Mouse (Mus musculus): ENCODE measurements at regions not wholly inside any gene's neighbourhood (a gene's known extent, or its start where the extent isn't known, plus 50 kb on each side); places are given as distances from the start of the nearest gene placed in this dataset.

- in situ Hi-C loops (cut with MboI; ENCODE audit: low sequenced_read_pairs): no loop called here
These were observed 809.5 kb downstream of the Car8 start for GRCm38 (mm10) chr4:7429308-7429707.

GRCm38 (mm10) chr4:7424081-7424480, 814.8 kb downstream of the Car8 start:
- in situ Hi-C loops (cut with MboI; ENCODE audit: low sequenced_read_pairs): no loop called here

GRCm38 (mm10) chr4:7423204-7423603, 815.6 kb downstream of the Car8 start:
- in situ Hi-C loops (cut with MboI; ENCODE audit: low sequenced_read_pairs): no loop called here

DNA sequence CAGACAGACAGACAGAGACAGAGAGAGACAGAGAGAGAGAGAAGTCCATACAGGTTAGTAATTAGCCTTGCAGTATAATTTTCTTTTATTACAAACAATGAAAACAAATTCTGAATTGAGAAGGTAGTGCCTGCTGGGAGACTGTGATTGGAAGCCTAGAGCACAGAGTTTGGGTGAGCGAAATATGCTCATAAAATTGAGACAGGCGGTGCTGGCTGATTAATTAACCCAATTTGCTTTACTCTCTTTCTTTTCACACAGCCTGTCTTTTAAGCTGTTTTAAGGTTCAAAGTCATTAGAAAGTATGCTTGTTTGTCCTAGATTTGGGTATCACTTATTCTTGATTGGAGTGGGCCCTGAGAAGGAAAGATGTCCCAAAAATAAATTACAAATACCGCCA, 816.1 kb downstream of the Car8 start:
- in situ Hi-C loops (cut with MboI; ENCODE audit: low sequenced_read_pairs): no loop called here

DNA sequence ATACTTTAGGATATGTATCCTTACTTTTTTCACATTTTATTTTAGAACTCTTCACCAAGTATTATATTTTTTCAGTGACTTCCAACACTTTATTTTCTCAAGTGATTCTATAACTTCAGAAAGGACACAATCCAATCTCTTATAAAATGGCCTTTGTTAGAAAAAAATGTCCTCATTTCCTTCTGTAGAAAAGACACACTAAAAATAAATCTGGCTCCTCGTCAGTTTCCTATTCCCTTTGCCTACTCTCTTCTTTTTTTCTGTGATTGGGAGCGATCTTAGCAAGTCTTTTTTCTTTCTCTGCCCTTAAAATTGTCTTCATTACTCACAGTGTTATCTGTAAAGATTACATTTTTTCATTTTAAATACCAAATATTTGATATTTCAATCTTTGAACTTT, 824.5 kb downstream of the Car8 start:
- in situ Hi-C loops (cut with MboI; ENCODE audit: low sequenced_read_pairs): no loop called here

DNA sequence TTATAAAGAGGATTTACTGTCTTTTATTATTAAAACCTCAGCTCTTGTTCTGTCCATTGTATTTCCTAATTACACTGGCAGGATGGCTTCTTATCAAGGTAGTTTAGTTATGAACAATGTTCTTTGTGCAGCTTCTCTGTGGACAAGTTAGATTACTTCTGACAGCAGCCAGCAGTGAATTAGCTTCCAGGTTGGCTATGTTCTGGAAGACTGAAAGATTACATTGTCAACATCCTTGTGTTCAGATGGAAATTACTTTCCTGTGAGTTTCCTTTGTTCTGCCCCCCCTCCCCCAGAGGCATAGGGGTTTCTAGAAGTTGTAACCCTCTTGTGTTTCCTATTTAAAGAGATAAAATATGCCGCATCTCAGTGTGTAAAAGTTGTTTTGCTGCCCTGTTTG, 846.1 kb downstream of the Car8 start:
- in situ Hi-C loops (cut with MboI; ENCODE audit: low sequenced_read_pairs): no loop called here

DNA sequence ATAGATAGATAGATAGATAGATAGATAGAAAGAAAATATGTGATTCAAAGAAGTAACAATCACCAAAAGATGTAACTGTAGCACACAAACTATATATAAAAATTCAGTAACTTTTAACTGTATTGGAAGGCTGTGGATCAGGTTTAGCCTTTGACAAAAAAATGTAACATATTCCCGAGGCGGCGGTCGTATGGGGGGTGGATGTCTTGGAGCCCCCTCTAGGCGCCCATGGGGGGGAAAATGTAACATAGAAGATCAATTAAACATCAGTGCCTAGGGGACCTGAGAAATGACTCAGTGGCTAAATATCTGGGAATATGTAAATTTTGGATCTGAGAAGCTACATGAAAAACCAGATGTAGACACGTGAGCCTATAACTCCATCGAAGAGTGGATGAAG, 847.2 kb downstream of the Car8 start:
- in situ Hi-C loops (cut with MboI; ENCODE audit: low sequenced_read_pairs): no loop called here

- in situ Hi-C loops (cut with MboI; ENCODE audit: low sequenced_read_pairs): no loop called here
These were observed 853.8 kb downstream of the Car8 start for GRCm38 (mm10) chr4:7385069-7385468.

GRCm38 (mm10) chr4:7379996-7380395, 858.8 kb downstream of the Car8 start:
- in situ Hi-C loops (cut with MboI; ENCODE audit: low sequenced_read_pairs): no loop called here

- in situ Hi-C loops (cut with MboI; ENCODE audit: low sequenced_read_pairs): no loop called here
These were observed 874.4 kb downstream of the Car8 start for GRCm38 (mm10) chr4:7364238-7365040.

DNA sequence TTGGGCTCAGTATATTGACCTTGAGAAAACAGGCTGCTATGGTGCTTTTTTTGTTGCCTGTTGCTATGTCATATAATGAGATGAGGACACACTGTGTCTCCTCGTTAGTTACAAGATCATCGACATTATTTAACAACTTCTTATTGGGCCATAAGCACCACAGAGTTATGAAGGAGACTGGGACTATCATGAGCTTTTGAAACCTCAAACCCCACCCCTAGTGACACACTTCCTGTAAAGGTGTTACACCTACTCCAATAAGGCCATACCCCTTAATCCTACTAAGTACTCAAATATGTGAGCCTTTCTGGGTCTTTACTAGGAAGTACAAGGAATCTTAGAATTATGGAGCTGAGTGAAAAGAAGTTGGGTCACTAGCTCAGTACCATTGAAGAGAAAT, 875.3 kb downstream of the Car8 start:
- in situ Hi-C loops (cut with MboI; ENCODE audit: low sequenced_read_pairs): no loop called here

- in situ Hi-C loops (cut with MboI; ENCODE audit: low sequenced_read_pairs): no loop called here
These were observed 882.6 kb downstream of the Car8 start for GRCm38 (mm10) chr4:7356202-7356601.

- in situ Hi-C loops (cut with MboI; ENCODE audit: low sequenced_read_pairs): no loop called here
These were observed 891.5 kb downstream of the Car8 start for GRCm38 (mm10) chr4:7347317-7347716.

GRCm38 (mm10) chr4:7341159-7341558, 897.7 kb downstream of the Car8 start:
- in situ Hi-C loops (cut with MboI; ENCODE audit: low sequenced_read_pairs): no loop called here

DNA sequence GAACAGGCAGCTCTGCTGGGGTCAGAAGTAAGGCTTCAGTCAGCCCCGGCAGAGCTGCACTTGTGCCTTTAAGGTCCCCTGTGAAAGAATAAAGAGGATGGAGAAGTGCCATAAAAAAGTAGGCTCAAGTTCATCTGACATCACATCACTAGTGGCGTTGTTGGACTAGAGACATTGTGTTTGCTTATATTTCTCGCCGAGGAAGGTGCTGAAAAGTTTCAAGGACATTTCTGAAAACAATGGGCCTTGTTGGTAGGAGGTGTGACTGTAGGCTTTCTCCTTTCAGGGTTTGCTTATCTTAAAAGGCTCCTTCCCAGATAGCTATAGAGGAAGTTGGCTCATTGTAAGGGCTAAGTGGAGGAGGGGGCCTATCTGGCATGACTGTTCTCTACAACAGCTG, 924.6 kb downstream of the Car8 start:
- in situ Hi-C loops (cut with MboI; ENCODE audit: low sequenced_read_pairs): no loop called here

- in situ Hi-C loops (cut with MboI; ENCODE audit: low sequenced_read_pairs): no loop called here
These were observed 925.6 kb downstream of the Car8 start for GRCm38 (mm10) chr4:7313219-7313618.

DNA sequence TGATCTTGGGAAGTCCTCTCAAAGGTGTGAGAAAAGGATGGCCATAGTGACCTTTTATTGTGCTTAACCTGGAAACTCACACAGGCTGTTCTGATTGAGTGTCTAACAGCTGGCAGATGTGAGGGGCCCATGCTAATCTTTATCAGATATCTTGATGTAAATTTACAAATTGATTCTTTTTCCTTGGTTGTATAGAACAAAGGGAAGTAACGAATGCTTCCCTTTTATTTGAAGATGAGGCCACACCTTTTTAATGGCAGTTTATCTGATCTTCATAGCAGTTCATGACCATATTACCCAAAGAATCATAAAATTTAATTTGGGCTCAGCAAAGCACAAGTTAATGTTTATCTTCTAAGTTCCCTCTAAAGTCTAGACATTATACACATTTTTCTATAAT, 926.7 kb downstream of the Car8 start:
- in situ Hi-C loops (cut with MboI; ENCODE audit: low sequenced_read_pairs): no loop called here

DNA sequence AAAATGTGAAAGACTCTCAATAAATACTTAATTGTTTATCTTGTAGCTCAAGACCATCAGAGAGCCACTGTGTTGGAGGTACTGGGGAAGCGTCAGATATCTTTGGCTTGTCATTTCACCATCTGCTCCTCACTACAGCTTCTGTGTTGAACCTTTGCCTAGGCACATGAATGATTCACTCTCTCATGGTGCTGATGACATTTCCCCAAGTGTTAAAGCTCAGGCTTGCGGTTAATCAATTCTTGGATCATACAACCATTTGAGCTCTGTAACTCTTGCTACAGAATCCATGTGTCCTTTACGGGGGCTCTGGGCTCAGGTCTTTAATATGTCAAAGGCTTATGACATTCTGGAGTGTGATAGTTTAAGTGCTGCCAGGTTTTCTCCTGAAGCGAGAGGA, 969.8 kb downstream of the Car8 start:
- in situ Hi-C loops (cut with MboI; ENCODE audit: low sequenced_read_pairs): no loop called here

GRCm38 (mm10) chr4:7256486-7256885, 982.4 kb downstream of the Car8 start:
- in situ Hi-C loops (cut with MboI; ENCODE audit: low sequenced_read_pairs): no loop called here

DNA sequence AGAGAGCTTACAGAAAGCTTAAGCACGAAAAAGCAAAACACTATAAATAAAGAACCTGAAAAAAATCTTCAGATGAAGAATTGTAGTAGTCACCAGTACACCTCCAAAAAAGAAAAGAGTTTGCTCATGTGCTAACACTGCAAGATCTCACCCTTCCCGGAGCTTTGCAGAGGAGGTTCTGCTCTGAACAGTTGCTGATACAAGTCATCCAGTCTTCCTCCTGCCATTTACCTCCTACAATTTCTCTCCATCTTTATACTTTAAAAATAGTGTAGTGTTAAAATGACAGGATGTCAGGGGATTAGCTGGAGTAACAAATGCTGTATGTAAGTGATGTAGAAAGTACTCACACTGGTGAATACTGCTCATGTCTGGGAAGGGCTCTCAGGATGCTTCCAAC, 985.2 kb downstream of the Car8 start:
- in situ Hi-C loops (cut with MboI; ENCODE audit: low sequenced_read_pairs): no loop called here

- in situ Hi-C loops (cut with MboI; ENCODE audit: low sequenced_read_pairs): no loop called here
These were observed 987.2 kb downstream of the Car8 start for GRCm38 (mm10) chr4:7251641-7252040.

- in situ Hi-C loops (cut with MboI; ENCODE audit: low sequenced_read_pairs): no loop called here
These were observed 991.0 kb downstream of the Car8 start for GRCm38 (mm10) chr4:7247816-7248215.

- in situ Hi-C loops (cut with MboI; ENCODE audit: low sequenced_read_pairs): no loop called here
These were observed 991.6 kb downstream of the Car8 start for GRCm38 (mm10) chr4:7247244-7247643.
